Mouse (Mus musculus) heart, embryonic 14.5 days (tissue): Measurements from ENCODE around the gene Prokr1. TPM values are rescaled to one million over a fixed set of nuclear protein-coding genes. Genes with fewer than 3 reads are reported as not detected.
"Not testable (repeated sequence)": the region's sequence is repeated elsewhere in the genome, so short reads cannot be mapped to it uniquely, and the experiment has no call there.

Experiments used
- ATAC-seq: fragments of 200-750 bp; cut with Nextera tagmentation; 2 replicates; pipeline ENCODE4 v1.8.0; 2017; ENCODE audit warnings: low read depth, moderate TSS enrichment; ENCODE audit not compliant: insufficient number of reproducible peaks, insufficient read depth, low FRiP score
- H3K27ac ChIP-seq, 2 experiments: fragments of 200-500 bp in 1 of 2; fragments of 300-500 bp in 1 of 2; sonication (generic) in 1 of 2; replicated peaks in 1 of 2; 2 replicates each; pipeline ENCODE4 v1.5.1; 2012 to 2014; ENCODE audit warnings: low read depth in 2 of 2, low read length in 2 of 2, control low read depth in 1 of 2, mild to moderate bottlenecking in 1 of 2, mixed read lengths in 1 of 2; ENCODE audit not compliant: control insufficient read depth in 1 of 2, insufficient read depth in 1 of 2
- H3K27me3 ChIP-seq: fragments of 300-500 bp; sonication (generic); 2 replicates; pipeline ENCODE4 v1.6.1; 2014; ENCODE audit warnings: mild to moderate bottlenecking, low read length, control low read depth; ENCODE audit not compliant: control insufficient read depth, insufficient read depth
- H3K36me3 ChIP-seq: fragments of 300-500 bp; sonication (generic); 2 replicates; pipeline ENCODE4 v1.6.1; 2014; ENCODE audit warnings: mild to moderate bottlenecking, control low read depth, low read length, mixed read lengths; ENCODE audit not compliant: control insufficient read depth, insufficient read depth
- H3K4me1 ChIP-seq, 2 experiments: fragments of 200-500 bp in 1 of 2; fragments of 300-500 bp in 1 of 2; sonication (generic) in 1 of 2; 2 replicates each; pipeline ENCODE4 v1.6.1; 2012 to 2014; ENCODE audit warnings: low read length in 2 of 2, control low read depth in 1 of 2, mixed read lengths in 1 of 2; ENCODE audit not compliant: control insufficient read depth in 2 of 2, insufficient read depth in 2 of 2
- H3K4me2 ChIP-seq: fragments of 300-500 bp; sonication (generic); 2 replicates; pipeline ENCODE4 v1.6.1; 2014; ENCODE audit warnings: mild to moderate bottlenecking, low read length
- H3K4me3 ChIP-seq, 2 experiments: fragments of 200-500 bp in 1 of 2; fragments of 300-500 bp in 1 of 2; sonication (generic) in 1 of 2; 2 replicates each; pipeline ENCODE4 v1.5.1; 2012 to 2014; ENCODE audit warnings: low read length in 2 of 2, mild to moderate bottlenecking in 2 of 2, control low read depth in 1 of 2, low read depth in 1 of 2, moderate library complexity in 1 of 2; ENCODE audit not compliant: control insufficient read depth in 1 of 2, insufficient read depth in 1 of 2
- H3K9ac ChIP-seq: fragments of 300-500 bp; sonication (generic); 2 replicates; pipeline ENCODE4 v1.6.1; 2014; ENCODE audit warnings: mild to moderate bottlenecking, low read length
- H3K9me3 ChIP-seq: fragments of 300-500 bp; sonication (generic); 2 replicates; pipeline ENCODE4 v1.6.1; 2016; ENCODE audit warnings: low read length, control low read depth; ENCODE audit not compliant: control insufficient read depth
- WGBS: fragments of 180-500 bp; shearing (Covaris S2); extraction: QIAGEN DNeasy Blood & Tissue Kit; methylation state at CpG from one replicate; pipeline ENCODE4 v1.1.7; 2014; 5-methylcytosine and 5-hydroxymethylcytosine counted together
- polyA plus RNA-seq: library from polyadenylated mRNA; unstranded; fragments of >200 nt; fragmentation: Nextera tagmentation; extraction: Ambion mirVana; gene quantifications from 2 replicates; pipeline ENCODE4 v1.2.1, GENCODE M21; 2014

The Prokr1 gene
- polyA plus RNA-seq, 1 experiment from 2014 or later = 1.2 TPM

DNA sequence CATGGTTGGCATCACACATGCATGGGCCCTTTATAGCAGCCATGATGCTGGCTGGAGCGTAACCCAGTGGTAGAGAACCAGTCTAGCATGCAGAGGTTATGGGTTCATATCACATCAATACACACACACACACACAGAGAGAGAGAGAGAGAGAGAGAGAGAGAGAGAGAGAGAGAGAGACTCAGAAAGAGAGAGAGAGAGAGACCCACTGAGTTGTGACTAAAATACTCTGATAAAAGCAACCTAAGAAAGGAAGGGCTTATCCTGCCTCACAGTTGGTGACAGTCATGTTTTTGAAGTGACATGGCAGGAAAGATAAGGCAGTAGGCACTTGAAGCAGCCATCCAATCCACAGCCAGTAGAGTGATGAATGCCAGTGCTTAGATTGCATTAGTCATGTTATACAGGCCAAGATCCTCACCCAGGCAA, 7.3 kb downstream of the Prokr1 start:
- Histone ChIP-seq H3K27me3 (peaks cover 26% of the 10 kb centered on the region), H3K4me2 (0 out of 2 replicates have a peak overlapping the region, but pooled peaks have one; percentile 29), H3K36me3 (no peaks in the 10 kb centered on the region), H3K27ac (peak overlapping the region; percentile 40 to 56), H3K9ac (no peak overlapping the region; the same call in 1 of the 2 replicates), H3K9me3 (no peaks in the 10 kb centered on the region), H3K4me3 (no peak overlapping the region), H3K4me1 (peaks cover 12 to 23% of the 10 kb centered on the region in 2 experiments)
- 58% methylated on average over 1 of the region's 1 CpGs for whole genome bisulfite sequencing
- peak; percentile 81 for ATAC-seq

DNA sequence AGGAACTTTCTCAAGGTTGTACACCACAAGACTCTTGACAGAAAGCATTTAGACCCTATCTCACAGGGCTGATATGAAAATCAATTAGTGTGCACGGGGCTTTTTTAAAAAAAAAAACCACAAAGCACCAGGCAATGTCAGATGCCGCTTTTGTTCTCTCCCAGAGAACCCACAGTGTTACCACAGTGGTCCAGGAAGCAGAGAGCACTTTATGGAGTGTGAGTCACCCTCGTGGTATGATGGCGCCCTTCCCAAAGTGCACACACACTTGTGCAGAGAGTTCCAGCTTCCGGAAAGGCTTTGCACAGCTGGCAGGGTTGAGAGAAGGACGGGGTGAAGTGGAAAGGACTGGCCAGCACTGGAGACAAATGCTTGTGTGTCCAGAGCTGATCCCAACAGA, 8.1 kb downstream of the Prokr1 start:
- Histone ChIP-seq H3K4me3 (no peak overlapping the region), H3K27me3 (peaks cover 21% of the 10 kb centered on the region), H3K27ac (peak overlapping the region; percentile 40 to 56), H3K9ac (no peak overlapping the region), H3K4me1 (peaks cover 12 to 23% of the 10 kb centered on the region in 2 experiments), H3K36me3 (no peaks in the 10 kb centered on the region), H3K4me2 (peak overlapping the region; percentile 29), H3K9me3 (no peaks in the 10 kb centered on the region)
- WGBS = 14% methylated on average over 6 of the region's 6 CpGs
- peak; percentile 62; the same call in 1 of the 2 replicates for ATAC-seq

DNA sequence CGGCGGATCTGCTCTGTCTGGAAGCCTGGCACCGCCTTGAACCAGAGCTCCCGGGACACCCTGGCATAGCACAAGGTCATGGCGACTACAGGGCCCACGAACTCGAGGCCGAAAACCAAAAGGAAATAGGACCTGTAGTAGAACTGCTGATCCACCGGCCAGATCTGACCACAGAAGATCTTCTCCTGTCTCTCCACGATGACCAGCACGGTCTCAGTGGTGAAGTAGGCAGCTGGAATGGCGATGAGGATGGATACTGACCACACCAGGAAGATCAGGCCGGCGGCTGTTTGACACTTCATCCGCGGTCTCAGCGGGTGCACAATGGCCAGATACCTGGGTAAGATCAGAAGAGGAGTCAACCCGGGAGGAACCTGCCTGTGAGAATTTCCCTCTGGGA, 9.0 kb downstream of the Prokr1 start:
- ATAC-seq = no peak
- Histone ChIP-seq H3K27ac (no peak overlapping the region), H3K27me3 (peaks cover 12% of the 10 kb centered on the region; the same call in 1 of the 2 replicates), H3K4me2 (no peak overlapping the region), H3K4me1 (peaks cover 14 to 28% of the 10 kb centered on the region in 2 experiments), H3K9me3 (no peaks in the 10 kb centered on the region), H3K36me3 (no peaks in the 10 kb centered on the region), H3K4me3 (no peak overlapping the region), H3K9ac (no peak overlapping the region)
- WGBS = 78% methylated on average over 18 of the region's 18 CpGs

DNA sequence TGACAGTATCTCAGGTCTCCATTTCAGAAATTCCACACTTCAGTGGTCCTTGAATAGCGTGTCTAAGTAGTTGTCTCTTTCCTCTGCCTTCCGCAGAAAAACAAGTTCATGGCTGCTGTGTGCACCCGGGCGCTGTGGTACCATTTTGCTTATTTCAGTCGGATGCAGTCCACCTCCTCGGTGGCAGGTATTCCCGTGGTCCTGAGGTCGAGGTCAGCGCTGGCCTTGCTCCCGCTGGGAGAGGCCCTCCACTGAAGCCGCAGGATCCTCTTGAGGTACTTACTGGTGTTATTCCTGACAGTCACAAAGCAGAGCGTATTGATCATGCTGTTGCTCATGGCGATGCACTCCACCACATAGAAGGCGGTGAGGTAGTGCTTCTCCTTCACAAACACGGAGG, 9.5 kb downstream of the Prokr1 start:
- no peak overlapping the region for H3K4me2 ChIP-seq
- H3K27ac ChIP-seq = no peak overlapping the region
- ATAC-seq = no peak
- 81% methylated on average over 15 of the region's 15 CpGs for WGBS
- no peaks in the 10 kb centered on the region for H3K36me3 ChIP-seq
- no peaks in the 10 kb centered on the region for H3K9me3 ChIP-seq
- H3K9ac ChIP-seq = no peak overlapping the region
- H3K4me3 ChIP-seq = no peak overlapping the region
- H3K4me1 ChIP-seq = peaks cover 15 to 30% of the 10 kb centered on the region in 2 experiments
- H3K27me3 ChIP-seq = peaks cover 8% of the 10 kb centered on the region; the same call in 1 of the 2 replicates

DNA sequence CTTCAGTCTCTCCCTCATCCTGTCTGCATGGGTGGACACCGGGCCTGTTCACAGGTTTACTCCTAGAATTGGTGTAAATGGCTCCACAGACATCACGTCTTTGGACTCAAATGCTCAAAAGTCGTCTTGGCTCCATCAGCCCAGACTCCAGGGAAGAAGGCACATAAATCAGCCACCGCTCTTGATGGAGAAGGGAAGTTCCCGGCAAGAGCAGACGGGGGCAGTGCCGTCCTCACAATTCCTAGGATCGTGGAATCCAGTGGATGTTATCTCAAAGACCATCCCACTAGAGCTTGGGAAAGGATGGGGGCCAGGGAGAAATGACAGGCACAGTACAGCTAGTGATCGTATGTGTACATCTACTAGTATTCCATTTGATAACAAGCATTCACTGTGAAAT, 12.3 kb downstream of the Prokr1 start:
- Histone ChIP-seq H3K27ac (no peak overlapping the region), H3K9ac (no peak overlapping the region), H3K4me3 (no peak overlapping the region), H3K9me3 (no peaks in the 10 kb centered on the region), H3K4me2 (no peak overlapping the region), H3K36me3 (no peaks in the 10 kb centered on the region), H3K27me3 (no peaks in the 10 kb centered on the region), H3K4me1 (peaks cover 10 to 24% of the 10 kb centered on the region in 2 experiments)
- ATAC-seq = no peak
- WGBS = 25% methylated on average over 9 of the region's 9 CpGs

DNA sequence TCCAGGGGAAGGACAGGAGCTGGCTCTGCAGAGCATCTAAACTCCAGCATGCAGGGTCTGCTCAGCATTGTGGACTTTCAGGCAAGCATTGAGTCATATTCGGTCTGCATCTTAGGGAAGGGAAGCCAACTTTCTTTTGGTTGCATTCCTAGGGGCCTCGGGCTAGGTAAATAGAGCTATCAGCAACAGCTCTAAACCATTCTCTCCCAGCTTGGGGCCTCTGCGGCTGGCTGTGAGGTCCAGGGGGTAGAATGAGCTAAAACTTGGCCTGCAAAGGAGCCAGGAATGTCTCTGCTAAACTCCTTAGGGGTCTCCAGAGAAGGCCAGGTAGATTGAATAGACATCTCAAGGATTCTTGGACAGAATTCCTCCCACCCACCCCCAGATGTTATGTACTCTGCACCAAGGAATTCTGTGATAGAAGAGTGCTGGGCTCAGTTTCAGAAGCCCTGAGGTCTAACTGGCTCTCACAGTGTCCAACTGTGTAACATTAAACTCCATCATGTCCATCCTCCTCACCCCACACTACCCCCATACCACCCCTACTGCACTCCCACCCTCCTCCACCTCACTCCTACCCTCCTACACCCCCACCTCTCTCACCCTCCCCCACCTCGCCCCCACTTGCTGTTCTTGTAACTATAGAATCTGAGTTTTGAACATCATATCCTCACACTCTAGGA, 13.8 kb downstream of the Prokr1 start:
- Histone ChIP-seq H3K27me3 (no peaks in the 10 kb centered on the region), H3K36me3 (no peaks in the 10 kb centered on the region), H3K4me3 (no peak overlapping the region), H3K9ac (no peak overlapping the region), H3K9me3 (no peaks in the 10 kb centered on the region), H3K4me2 (no peak overlapping the region), H3K27ac (peak overlapping the region in 1 of 2 experiments; percentile 28; a peak in 1 of 4 replicates), H3K4me1 (peaks cover 3 to 9% of the 10 kb centered on the region in 2 experiments; a peak in 3 of 4 replicates)
- no peak for ATAC-seq
- 26% methylated on average over 4 of the region's 4 CpGs for whole genome bisulfite sequencing

DNA sequence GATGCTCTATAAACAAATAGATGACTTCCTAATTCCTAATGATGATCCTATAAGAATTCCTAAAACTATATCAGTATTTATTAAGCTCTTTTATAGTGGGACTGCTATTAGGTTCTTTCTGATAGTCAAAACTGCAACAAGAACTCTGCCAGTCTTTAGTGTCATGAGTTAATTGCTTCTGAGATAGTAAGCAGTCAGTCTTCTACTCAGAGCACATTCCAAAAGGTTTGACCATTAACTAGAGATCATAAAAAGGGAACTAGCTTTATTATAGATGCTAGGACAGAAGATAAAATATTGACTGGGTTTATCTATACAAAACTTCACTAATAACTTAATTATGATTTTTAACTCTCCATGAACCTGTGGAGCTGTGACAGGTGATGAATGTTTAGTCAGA, 18.7 kb downstream of the Prokr1 start:
- H3K4me1 ChIP-seq, H3K27me3 ChIP-seq, H3K9ac ChIP-seq, H3K4me3 ChIP-seq, H3K4me2 ChIP-seq, H3K27ac ChIP-seq, H3K9me3 ChIP-seq, H3K36me3 ChIP-seq, ATAC-seq: not testable (repeated sequence)
